Comparison of ENCODE assay signal across 9 mouse cellular contexts in genomic region chr4:133090720-133091458, GRCm38 (mm10). TPM values are rescaled to one million over a fixed set of nuclear protein-coding genes. Genes with fewer than 3 reads are reported as not detected.
A peak's percentile ranks its signal among the peaks of the same experiment; 100 is the strongest.
DNase-seq lines count a peak whose midpoint lies in the region; ATAC-seq and TF ChIP-seq lines count a peak whose summit lies in the region.
"Had no signal": no experiment of that assay in that cellular context is flagged by ENCODE, and none has a peak within 500 bp of the region (broad histone marks: within the 10 kb centered on the region; RNA-seq: fewer than 3 reads in every experiment).

No protein-coding gene starts in this region.

- peak; percentile 67 to 78 for DNase-seq in frontal cortex, postnatal 10 days (ENCODE audit: low spot score in 2 of 2)
- DNase-seq in frontal cortex, postnatal 25 days (ENCODE audit: low spot score in 2 of 2), result no peak
- DNase-seq in CD4-positive, CD25-positive, alpha-beta regulatory T cell, adult 2 months (ENCODE audit: low read depth, low spot score), result peak; percentile 64
- peak; percentile 75 for DNase-seq in intestine, embryonic 14.5 days (ENCODE audit: low spot score)
- peak; percentile 48 for DNase-seq in thymus, adult 2 months
- no peak for DNase-seq in ovary, adult 18-20 months (ENCODE audit: low spot score)

- H3K4me3 ChIP-seq in forebrain, embryonic 12.5 days (replicated peaks), result no peak overlapping the region
- no peak overlapping the region for H3K4me3 ChIP-seq in intestine, embryonic 14.5 days (ENCODE audit: low read depth, low read length)
- H3K4me3 ChIP-seq in lung, embryonic 15.5 days, result no peak overlapping the region
- no peak overlapping the region for H3K4me3 ChIP-seq in thymus, adult 2 months (ENCODE audit: control insufficient read depth, insufficient read depth, low read length)

- no peak for TF ChIP-seq POLR2A in thymus, adult 2 months (IDR thresholded peaks at IDR 0.05; ENCODE audit: control insufficient read depth, extremely low read depth, insufficient read depth, low read length, poor library complexity)

- ATAC-seq in forebrain, embryonic 12.5 days (ENCODE audit: low FRiP score), result no peak
- ATAC-seq in intestine, embryonic 14.5 days (replicated peaks; ENCODE audit: low FRiP score, low TSS enrichment, low read depth), result peak; percentile 32
- ATAC-seq in lung, embryonic 15.5 days (ENCODE audit: borderline replicate concordance, extremely low read depth, low FRiP score, low TSS enrichment), result peak; percentile 77
- ATAC-seq: Patski had no signal

- H3K27me3 ChIP-seq in forebrain, embryonic 12.5 days, result peaks cover 32% of the 10 kb centered on the region
- no peaks in the 10 kb centered on the region for H3K27me3 ChIP-seq in intestine, embryonic 14.5 days (replicated peaks; ENCODE audit: control insufficient read depth, insufficient read depth, low read length)
- no peaks in the 10 kb centered on the region for H3K27me3 ChIP-seq in lung, embryonic 15.5 days
- H3K27me3 ChIP-seq in thymus, adult 2 months (ENCODE audit: control insufficient read depth, insufficient read depth, low read length), result no peaks in the 10 kb centered on the region
- H3K27me3 ChIP-seq: Patski had no signal

- H3K27ac ChIP-seq in forebrain, embryonic 12.5 days, result peak overlapping the region; percentile 78
- peak overlapping the region; percentile 90 for H3K27ac ChIP-seq in intestine, embryonic 14.5 days (ENCODE audit: low read depth)
- peak overlapping the region; percentile 98 for H3K27ac ChIP-seq in lung, embryonic 15.5 days
- peak overlapping the region; percentile 63 for H3K27ac ChIP-seq in thymus, adult 2 months (ENCODE audit: control insufficient read depth, insufficient read depth, low read length)

- H3K9me3 ChIP-seq in forebrain, embryonic 12.5 days, result no peaks in the 10 kb centered on the region
- no peaks in the 10 kb centered on the region for H3K9me3 ChIP-seq in intestine, embryonic 14.5 days (ENCODE audit: control insufficient read depth, low read length)
- no peaks in the 10 kb centered on the region for H3K9me3 ChIP-seq in lung, embryonic 15.5 days

- H3K9ac ChIP-seq in forebrain, embryonic 12.5 days, result peak overlapping the region; percentile 45
- no peak overlapping the region for H3K9ac ChIP-seq in intestine, embryonic 14.5 days (ENCODE audit: low read length)
- peak overlapping the region; percentile 26; the same call in 1 of the 2 replicates for H3K9ac ChIP-seq in lung, embryonic 15.5 days

- H3K36me3 ChIP-seq in forebrain, embryonic 12.5 days (replicated peaks), result no peaks in the 10 kb centered on the region
- H3K36me3 ChIP-seq in intestine, embryonic 14.5 days (ENCODE audit: control insufficient read depth, insufficient read depth, low read length), result no peaks in the 10 kb centered on the region
- H3K36me3 ChIP-seq in lung, embryonic 15.5 days, result no peaks in the 10 kb centered on the region
- H3K36me3 ChIP-seq in thymus, adult 2 months (ENCODE audit: control insufficient read depth, insufficient read depth, low read length), result no peaks in the 10 kb centered on the region

- H3K4me2 ChIP-seq in forebrain, embryonic 12.5 days, result 0 out of 2 replicates have a peak overlapping the region, but pooled peaks have one; percentile 9
- H3K4me2 ChIP-seq in intestine, embryonic 14.5 days (ENCODE audit: low read length), result peak overlapping the region; percentile 20
- peak overlapping the region; percentile 33 for H3K4me2 ChIP-seq in lung, embryonic 15.5 days

- H3K4me1 ChIP-seq in forebrain, embryonic 12.5 days, result peaks cover 75% of the 10 kb centered on the region
- H3K4me1 ChIP-seq in intestine, embryonic 14.5 days (replicated peaks; ENCODE audit: control insufficient read depth, insufficient read depth, low read length), result peaks cover 90% of the 10 kb centered on the region
- peaks cover 97% of the 10 kb centered on the region for H3K4me1 ChIP-seq in lung, embryonic 15.5 days
- peaks cover 90% of the 10 kb centered on the region for H3K4me1 ChIP-seq in thymus, adult 2 months (replicated peaks; ENCODE audit: control insufficient read depth, insufficient read depth, low read length)

- 50% methylated on average over 18 of the region's 18 CpGs for WGBS in forebrain, embryonic 12.5 days
- 17% methylated on average over 18 of the region's 18 CpGs for WGBS in intestine, embryonic 14.5 days
- whole genome bisulfite sequencing in lung, embryonic 15.5 days, result 8% methylated on average over 16 of the region's 18 CpGs
- WGBS in thymus, adult 2 months, result 20% methylated on average over 18 of the region's 18 CpGs

- TF ChIP-seq CTCF in thymus, adult 2 months (IDR thresholded peaks at IDR 0.05; ENCODE audit: borderline replicate concordance, control insufficient read depth, extremely low read depth, insufficient read depth, low read length, poor library complexity), result no peak

RNA-seq across cellular contexts. Expression of gene Wasf2, which starts 39.4 kb away (rescaled TPM):
- polyA plus RNA-seq in forebrain, embryonic 12.5 days (2016; fragmentation: Nextera tagmentation; extraction: Ambion mirVana), result 36.4 and 42.5 TPM in 2 replicates
- 79.6 and 88.3 TPM in 2 replicates for polyA plus RNA-seq in intestine, embryonic 14.5 days (2014; fragmentation: Nextera tagmentation; extraction: Ambion mirVana)
- 120 and 136 TPM in 2 replicates for polyA plus RNA-seq in lung, embryonic 15.5 days (2015; fragmentation: Nextera tagmentation; extraction: Ambion mirVana)
- polyA plus RNA-seq in thymus, adult 2 months (2012; rRNA removed), result 163 and 186 TPM in 2 replicates

Comparison
In these comparisons a context has a peak if more than half of its experiments do, and no peak if none do; other contexts are left out.
1. DNase-seq: peak in frontal cortex, postnatal 10 days (2 of 2), CD4-positive, CD25-positive, alpha-beta regulatory T cell, adult 2 months (single experiment), intestine, embryonic 14.5 days (single experiment) and thymus, adult 2 months (single experiment); none in frontal cortex, postnatal 25 days (0 of 2) and ovary, adult 18-20 months (single experiment).
2. Peak in every context shown above with its lines, with median percentiles within 50 percentile points of each other: H3K27ac ChIP-seq and H3K4me2 ChIP-seq.